ENCODE assay signal across 22 mouse cellular contexts in genomic region chr6:125601190-125601589, GRCm38 (mm10). TPM values are rescaled to one million over a fixed set of nuclear protein-coding genes. Genes with fewer than 3 reads are reported as not detected.
DNase-seq lines count a peak whose midpoint lies in the region; ATAC-seq and TF ChIP-seq lines count a peak whose summit lies in the region.
"Had no signal": no experiment of that assay in that cellular context is flagged by ENCODE, and none has a peak within 500 bp of the region (broad histone marks: within the 10 kb centered on the region; RNA-seq: fewer than 3 reads in every experiment).

No protein-coding gene starts in this region.

- TF ChIP-seq CTCF in gastrocnemius, adult 2 months (IDR thresholded peaks at IDR 0.05) = no peak

- H3K27ac ChIP-seq in gastrocnemius, adult 2 months = peak overlapping the region; percentile 9
- H3K27ac ChIP-seq in midbrain, embryonic 11.5 days (ENCODE audit: low read depth, low read length) = no peak overlapping the region
- no peak overlapping the region for H3K27ac ChIP-seq in midbrain, embryonic 16.5 days (ENCODE audit: low read length)
- 0 out of 2 replicates have a peak overlapping the region, but pooled peaks have one; percentile 10 for H3K27ac ChIP-seq in limb, embryonic 14.5 days (replicated peaks; ENCODE audit: low read depth, low read length)
- H3K27ac ChIP-seq: forebrain, embryonic 10.5 days; heart, adult 2 months; heart, embryonic 15.5 days; hindbrain, embryonic 10.5 days; hindbrain, embryonic 15.5 days had no signal

- peaks cover 3% of the 10 kb centered on the region for H3K4me1 ChIP-seq in midbrain, embryonic 11.5 days (ENCODE audit: control insufficient read depth, insufficient read depth, low read length)
- H3K4me1 ChIP-seq in midbrain, embryonic 16.5 days (ENCODE audit: control insufficient read depth, insufficient read depth, low read length) = peaks cover 4% of the 10 kb centered on the region; the same call in 1 of the 2 replicates
- peaks cover 9% of the 10 kb centered on the region; the same call in 1 of the 2 replicates for H3K4me1 ChIP-seq in limb, embryonic 14.5 days (ENCODE audit: control insufficient read depth, insufficient read depth, low read length)

- no peak for TF ChIP-seq POLR2A in limb, embryonic 14.5 days (IDR thresholded peaks at IDR 0.05; ENCODE audit: borderline replicate concordance, extremely low read depth, insufficient read depth, insufficient read length)

- no peaks in the 10 kb centered on the region for H3K9me3 ChIP-seq in midbrain, embryonic 11.5 days (ENCODE audit: control insufficient read depth, low read length)
- no peaks in the 10 kb centered on the region for H3K9me3 ChIP-seq in midbrain, embryonic 16.5 days (replicated peaks; ENCODE audit: control insufficient read depth, low read length, poor library complexity, severe bottlenecking)
- no peaks in the 10 kb centered on the region for H3K9me3 ChIP-seq in limb, embryonic 14.5 days (ENCODE audit: control insufficient read depth, low read length)
- H3K9me3 ChIP-seq: forebrain, embryonic 10.5 days; heart, embryonic 15.5 days; hindbrain, embryonic 10.5 days; hindbrain, embryonic 15.5 days had no signal

- WGBS in midbrain, embryonic 11.5 days = 69% methylated on average over 4 of the region's 4 CpGs
- WGBS in midbrain, embryonic 16.5 days = 70% methylated on average over 4 of the region's 4 CpGs
- 59% methylated on average over 4 of the region's 4 CpGs for WGBS in limb, embryonic 14.5 days

- H3K27me3 ChIP-seq in midbrain, embryonic 11.5 days (ENCODE audit: control insufficient read depth, insufficient read depth, low read length) = no peaks in the 10 kb centered on the region
- no peaks in the 10 kb centered on the region for H3K27me3 ChIP-seq in midbrain, embryonic 16.5 days (ENCODE audit: control insufficient read depth, insufficient read depth, low read depth, low read length)
- no peaks in the 10 kb centered on the region for H3K27me3 ChIP-seq in limb, embryonic 14.5 days (ENCODE audit: control insufficient read depth, insufficient read depth, low read length)
- H3K27me3 ChIP-seq: hindbrain, embryonic 15.5 days had no signal

- H3K9ac ChIP-seq in midbrain, embryonic 11.5 days (ENCODE audit: low read length) = no peak overlapping the region
- no peak overlapping the region for H3K9ac ChIP-seq in midbrain, embryonic 16.5 days (ENCODE audit: low read depth, low read length)
- H3K9ac ChIP-seq in limb, embryonic 14.5 days (ENCODE audit: low read depth, low read length, severe bottlenecking) = no peak overlapping the region
- H3K9ac ChIP-seq: heart, embryonic 15.5 days; hindbrain, embryonic 15.5 days had no signal

- H3K36me3 ChIP-seq in midbrain, embryonic 11.5 days (ENCODE audit: control insufficient read depth, insufficient read depth, low read length) = no peaks in the 10 kb centered on the region
- no peaks in the 10 kb centered on the region for H3K36me3 ChIP-seq in midbrain, embryonic 16.5 days (ENCODE audit: control insufficient read depth, insufficient read depth, low read length)
- H3K36me3 ChIP-seq in limb, embryonic 14.5 days (ENCODE audit: control insufficient read depth, insufficient read depth, low read length) = no peaks in the 10 kb centered on the region
- H3K36me3 ChIP-seq: forebrain, embryonic 10.5 days; heart, embryonic 15.5 days; hindbrain, embryonic 10.5 days; hindbrain, embryonic 15.5 days had no signal

- no peak overlapping the region for H3K4me2 ChIP-seq in midbrain, embryonic 11.5 days
- no peak overlapping the region for H3K4me2 ChIP-seq in midbrain, embryonic 16.5 days (ENCODE audit: low read length)
- H3K4me2 ChIP-seq in limb, embryonic 14.5 days (replicated peaks; ENCODE audit: low read depth, low read length, severe bottlenecking) = no peak overlapping the region
- H3K4me2 ChIP-seq: heart, embryonic 11.5 days; heart, embryonic 15.5 days; hindbrain, embryonic 15.5 days had no signal

- intact Hi-C loops in gastrocnemius, adult 2 months (cut with DNase I) = loop anchor here (2.0 to 5.0 kb wide), 2 partner anchors 104 to 182 kb away; no protein-coding TSS in a partner anchor

- no peak overlapping the region for H3K4me3 ChIP-seq in gastrocnemius, adult 2 months
- no peak overlapping the region for H3K4me3 ChIP-seq in midbrain, embryonic 11.5 days (ENCODE audit: low read depth, low read length)
- no peak overlapping the region for H3K4me3 ChIP-seq in midbrain, embryonic 16.5 days (ENCODE audit: low read depth, low read length)
- no peak overlapping the region for H3K4me3 ChIP-seq in limb, embryonic 14.5 days (replicated peaks; ENCODE audit: low read length)
- H3K4me3 ChIP-seq: erythroblast, embryonic 14.5 days; forebrain, embryonic 10.5 days; heart, adult 2 months; heart, embryonic 15.5 days; hindbrain, embryonic 10.5 days; hindbrain, embryonic 15.5 days had no signal

- DNase-seq in gastrocnemius, adult 2 months = no peak
- no peak for DNase-seq in gastrocnemius, adult 18-20 months (ENCODE audit: low spot score)
- DNase-seq in midbrain, embryonic 11.5 days (ENCODE audit: low spot score, missing footprints) = peak; percentile 66
- DNase-seq in limb, embryonic 14.5 days (ENCODE audit: low spot score) = no peak
- no peak for DNase-seq in layer of hippocampus, postnatal 25 days (ENCODE audit: extremely low spot score in 1 of 2, low spot score in 1 of 2)
- DNase-seq: adrenal gland, postnatal 25 days; cerebellum, adult 2 months; cerebellum, postnatal 10 days; gastrocnemius, postnatal 10 days; heart, adult 2 months; heart, postnatal 14 days had no signal

- no peak for ATAC-seq in midbrain, embryonic 11.5 days (ENCODE audit: low FRiP score)
- no peak for ATAC-seq in midbrain, embryonic 16.5 days
- ATAC-seq in limb, embryonic 14.5 days (ENCODE audit: low FRiP score, low read depth) = no peak
- ATAC-seq: activated CD4-positive, CD25-positive, alpha-beta regulatory T cell, adult 4 months; forebrain, embryonic 14.5 days; Patski had no signal

RNA-seq across cellular contexts. Expression of gene Vwf, which starts 54.6 kb away (rescaled TPM):
- 10 to 100 TPM; 12.5 to 15.3 TPM for total RNA-seq in gastrocnemius, adult 2 months (2021)
- total RNA-seq in gastrocnemius, adult 18-20 months (2021) = 10 to 100 TPM; 16.3 to 18.7 TPM
- 13.9 and 15.8 TPM in 2 replicates for polyA plus RNA-seq in midbrain, embryonic 11.5 days (2014; fragmentation: Nextera tagmentation; extraction: Ambion mirVana)
- polyA plus RNA-seq in midbrain, embryonic 16.5 days (2015; fragmentation: Nextera tagmentation; extraction: Ambion mirVana) = 8.4 and 9.8 TPM in 2 replicates
- polyA plus RNA-seq in limb, embryonic 14.5 days (2012; rRNA removed) = 11.2 and 14.5 TPM in 2 replicates
- polyA plus RNA-seq in limb, embryonic 14.5 days (2014; fragmentation: Nextera tagmentation; extraction: Ambion mirVana) = 11.1 and 12.0 TPM in 2 replicates
- total RNA-seq in layer of hippocampus, postnatal 25 days (2021) = 10 to 100 TPM; 14.6 to 14.7 TPM
- total RNA-seq: CH12.LX had no signal

Comparison
In these comparisons a context has a peak if more than half of its experiments do, and no peak if none do; other contexts are left out.
1. H3K27ac ChIP-seq: peak in gastrocnemius, adult 2 months (single experiment) and limb, embryonic 14.5 days (single experiment); none in midbrain, embryonic 11.5 days (single experiment) and midbrain, embryonic 16.5 days (single experiment).